Mouse (Mus musculus): ENCODE data around the gene Trf. TPM values are rescaled to one million over a fixed set of nuclear protein-coding genes. Genes with fewer than 3 reads are reported as not detected.

Trf gene
- polyA plus RNA-seq, 1 experiment from 2014 or later: 83.4 TPM

DNA sequence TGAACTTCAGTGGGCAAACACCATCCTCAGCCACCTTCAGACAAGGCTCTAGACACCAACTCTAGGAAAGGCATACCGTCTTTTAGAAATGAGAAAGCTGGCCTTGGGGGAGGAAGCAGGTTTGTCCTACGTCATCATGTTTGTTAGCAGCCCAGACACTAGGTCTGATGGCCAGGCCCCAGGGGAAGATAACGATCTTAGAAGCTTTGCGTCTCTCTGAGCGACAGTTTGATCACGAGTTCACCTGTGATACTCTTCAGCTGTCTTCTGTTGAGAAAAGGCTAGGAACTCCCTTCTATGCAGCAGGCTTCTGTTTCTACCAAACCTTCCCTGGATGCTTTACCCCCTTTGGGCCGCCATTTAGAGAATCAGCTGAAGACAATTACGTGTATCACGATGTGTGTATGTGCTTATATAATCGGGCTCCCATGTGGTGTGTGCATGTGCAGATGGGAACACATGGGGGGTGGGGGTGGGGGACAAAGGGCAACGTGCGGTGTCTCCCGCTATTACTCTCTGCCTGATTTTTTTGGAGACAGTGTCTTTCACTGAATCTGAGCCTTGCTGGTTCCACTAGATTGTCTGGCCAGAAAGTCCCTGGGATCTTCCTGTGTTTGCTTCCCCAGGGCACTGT lies 1.8 kb downstream of the Trf start:
- ATAC-seq (ENCODE audit: low FRiP score, low TSS enrichment) (no peak), DNase-seq (ENCODE audit: low spot score) (no peak)
- no peaks in the 10 kb centered on the region for H3K36me3 ChIP-seq (ENCODE audit: control insufficient read depth, insufficient read depth, low read length)
- H3K4me1 ChIP-seq (replicated peaks; ENCODE audit: control insufficient read depth, insufficient read depth): no peaks in the 10 kb centered on the region
- no peaks in the 10 kb centered on the region for H3K27me3 ChIP-seq (ENCODE audit: control insufficient read depth, insufficient read depth, low read length)
- H3K4me3 ChIP-seq (ENCODE audit: low read depth, low read length): no peak overlapping the region
- WGBS: 73% methylated on average over 13 of the region's 13 CpGs
- no peak overlapping the region for H3K9ac ChIP-seq (ENCODE audit: low read length)
- no peaks in the 10 kb centered on the region for H3K9me3 ChIP-seq (ENCODE audit: control insufficient read depth, low read length)
- H3K4me2 ChIP-seq (replicated peaks; ENCODE audit: low read depth): no peak overlapping the region
- no peak overlapping the region for H3K27ac ChIP-seq (replicated peaks)
- TF ChIP-seq CTCF (IDR thresholded peaks at IDR 0.05; ENCODE audit: low read depth) (no peak), EP300 (optimal IDR thresholded peaks at IDR 0.05) (no peak)

DNA sequence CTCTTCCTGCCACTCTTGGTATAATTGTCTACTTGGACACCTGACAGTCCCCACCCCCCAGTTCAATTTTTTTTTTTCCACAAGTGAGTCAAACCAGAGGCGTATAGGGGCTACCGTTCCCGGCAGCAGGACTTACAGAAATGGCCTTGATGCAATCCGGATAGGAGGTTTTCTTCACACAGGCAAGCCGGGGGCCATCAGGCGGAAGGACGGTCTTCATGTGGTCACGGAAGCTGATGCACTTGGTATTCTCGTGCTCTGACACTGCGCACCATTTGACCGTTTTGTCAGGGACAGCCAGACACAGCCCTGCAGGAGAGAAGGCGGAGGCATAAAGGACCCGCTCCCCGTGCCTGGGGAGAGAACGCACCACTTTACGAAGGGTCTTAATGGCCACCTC lies 2.5 kb downstream of the Trf start:
- H3K4me3 ChIP-seq (ENCODE audit: low read depth, low read length): no peak overlapping the region
- no peaks in the 10 kb centered on the region for H3K27me3 ChIP-seq (ENCODE audit: control insufficient read depth, insufficient read depth, low read length)
- H3K27ac ChIP-seq (replicated peaks): no peak overlapping the region
- no peak overlapping the region for H3K4me2 ChIP-seq (replicated peaks; ENCODE audit: low read depth)
- no peaks in the 10 kb centered on the region for H3K9me3 ChIP-seq (ENCODE audit: control insufficient read depth, low read length)
- H3K9ac ChIP-seq (ENCODE audit: low read length): no peak overlapping the region
- no peaks in the 10 kb centered on the region for H3K36me3 ChIP-seq (ENCODE audit: control insufficient read depth, insufficient read depth, low read length)
- 88% methylated on average over 16 of the region's 16 CpGs for WGBS
- ATAC-seq (ENCODE audit: low FRiP score, low TSS enrichment) (no peak), DNase-seq (ENCODE audit: low spot score) (no peak)
- TF ChIP-seq CTCF (IDR thresholded peaks at IDR 0.05; ENCODE audit: low read depth): no peak
- TF ChIP-seq EP300 (optimal IDR thresholded peaks at IDR 0.05): no peak
- no peaks in the 10 kb centered on the region for H3K4me1 ChIP-seq (replicated peaks; ENCODE audit: control insufficient read depth, insufficient read depth)

DNA sequence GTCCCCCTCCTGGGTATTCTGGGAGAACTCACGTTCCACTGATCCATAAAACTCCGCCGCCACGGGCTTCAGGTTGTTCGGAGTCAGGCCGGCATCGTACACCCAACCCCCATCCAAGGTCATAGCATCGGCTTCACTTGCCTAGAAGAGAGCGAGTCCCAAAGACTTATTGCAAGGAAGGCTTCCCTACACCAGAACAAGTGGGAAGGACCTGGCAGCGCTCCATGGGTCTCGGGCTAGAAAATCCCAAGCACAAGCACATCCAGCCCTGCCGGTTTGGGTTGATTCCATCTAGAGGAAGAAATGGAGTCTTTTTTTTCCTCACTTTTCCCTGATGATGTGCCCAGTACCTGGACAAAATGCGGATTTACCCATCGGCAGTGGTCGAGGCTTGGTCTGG lies 3.4 kb downstream of the Trf start:
- no peaks in the 10 kb centered on the region for H3K36me3 ChIP-seq (ENCODE audit: control insufficient read depth, insufficient read depth, low read length)
- no peak overlapping the region for H3K4me3 ChIP-seq (ENCODE audit: low read depth, low read length)
- DNase-seq (ENCODE audit: low spot score) (no peak), ATAC-seq (ENCODE audit: low FRiP score, low TSS enrichment) (no peak)
- H3K4me1 ChIP-seq (replicated peaks; ENCODE audit: control insufficient read depth, insufficient read depth): no peaks in the 10 kb centered on the region
- H3K27me3 ChIP-seq (ENCODE audit: control insufficient read depth, insufficient read depth, low read length): no peaks in the 10 kb centered on the region
- H3K9ac ChIP-seq (ENCODE audit: low read length): no peak overlapping the region
- no peak for TF ChIP-seq CTCF (IDR thresholded peaks at IDR 0.05; ENCODE audit: low read depth)
- no peak for TF ChIP-seq EP300 (optimal IDR thresholded peaks at IDR 0.05)
- no peak overlapping the region for H3K4me2 ChIP-seq (replicated peaks; ENCODE audit: low read depth)
- 83% methylated on average over 15 of the region's 15 CpGs for WGBS
- no peaks in the 10 kb centered on the region for H3K9me3 ChIP-seq (ENCODE audit: control insufficient read depth, low read length)
- H3K27ac ChIP-seq (replicated peaks): no peak overlapping the region

DNA sequence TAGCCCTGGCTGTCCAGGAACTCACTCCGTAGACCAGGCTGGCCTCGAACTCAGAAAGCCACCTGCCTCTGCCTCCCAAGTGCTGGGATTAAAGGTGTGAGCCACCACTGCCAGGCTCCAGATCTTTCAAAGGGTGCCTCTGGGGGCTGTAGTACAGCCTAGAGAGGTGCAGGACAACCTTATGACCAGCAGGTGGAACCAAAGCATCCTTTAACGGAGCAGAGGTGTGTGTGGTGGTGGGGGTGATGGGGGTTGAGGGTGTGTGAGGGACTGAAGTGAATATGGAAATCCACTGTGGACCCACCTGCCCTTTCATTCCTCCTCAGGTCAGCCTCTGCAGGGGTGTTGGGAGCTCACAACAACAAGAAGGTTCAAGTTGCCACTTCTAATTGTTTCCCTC lies 4.8 kb downstream of the Trf start:
- DNase-seq (ENCODE audit: low spot score) (peak; percentile 40), ATAC-seq (ENCODE audit: low FRiP score, low TSS enrichment) (no peak; the same call in 1 of the 2 replicates)
- TF ChIP-seq CTCF (IDR thresholded peaks at IDR 0.05; ENCODE audit: low read depth) (peak; percentile 77), EP300 (optimal IDR thresholded peaks at IDR 0.05) (no peak)
- no peak overlapping the region for H3K4me2 ChIP-seq (replicated peaks; ENCODE audit: low read depth)
- no peaks in the 10 kb centered on the region for H3K9me3 ChIP-seq (ENCODE audit: control insufficient read depth, low read length)
- H3K4me3 ChIP-seq (ENCODE audit: low read depth, low read length): no peak overlapping the region
- no peaks in the 10 kb centered on the region for H3K4me1 ChIP-seq (replicated peaks; ENCODE audit: control insufficient read depth, insufficient read depth)
- H3K27me3 ChIP-seq (ENCODE audit: control insufficient read depth, insufficient read depth, low read length): no peaks in the 10 kb centered on the region
- no peak overlapping the region for H3K27ac ChIP-seq (replicated peaks)
- no peaks in the 10 kb centered on the region for H3K36me3 ChIP-seq (ENCODE audit: control insufficient read depth, insufficient read depth, low read length)
- 61% methylated on average over 3 of the region's 3 CpGs for WGBS
- no peak overlapping the region for H3K9ac ChIP-seq (ENCODE audit: low read length)

DNA sequence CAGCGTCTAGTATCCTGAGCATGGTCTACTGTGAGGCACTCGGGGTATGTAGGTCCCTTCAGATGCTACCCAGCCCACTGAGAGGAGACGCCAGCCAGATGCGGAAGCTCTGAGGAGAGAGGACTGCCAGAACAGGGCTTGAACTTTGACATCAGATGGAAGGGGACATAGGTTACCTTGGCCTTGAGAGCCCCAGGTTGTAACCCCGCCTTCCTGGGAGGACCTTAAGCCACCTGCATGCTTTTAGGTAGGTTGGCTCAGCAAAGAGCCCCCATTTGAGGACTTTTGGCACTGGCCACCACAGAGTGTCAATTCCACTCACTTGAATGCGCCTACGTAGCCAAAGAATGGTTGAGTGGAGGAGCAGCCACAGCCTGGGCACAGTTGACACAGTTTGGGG lies 5.5 kb downstream of the Trf start:
- H3K4me1 ChIP-seq (replicated peaks; ENCODE audit: control insufficient read depth, insufficient read depth): no peaks in the 10 kb centered on the region
- H3K4me2 ChIP-seq (replicated peaks; ENCODE audit: low read depth): no peak overlapping the region
- no peaks in the 10 kb centered on the region for H3K36me3 ChIP-seq (ENCODE audit: control insufficient read depth, insufficient read depth, low read length)
- TF ChIP-seq EP300 (optimal IDR thresholded peaks at IDR 0.05) (no peak), CTCF (IDR thresholded peaks at IDR 0.05; ENCODE audit: low read depth) (no peak)
- DNase-seq (ENCODE audit: low spot score) (no peak), ATAC-seq (ENCODE audit: low FRiP score, low TSS enrichment) (no peak)
- no peak overlapping the region for H3K27ac ChIP-seq (replicated peaks)
- no peaks in the 10 kb centered on the region for H3K27me3 ChIP-seq (ENCODE audit: control insufficient read depth, insufficient read depth, low read length)
- no peak overlapping the region for H3K9ac ChIP-seq (ENCODE audit: low read length)
- WGBS: 88% methylated on average over 7 of the region's 7 CpGs
- H3K9me3 ChIP-seq (ENCODE audit: control insufficient read depth, low read length): no peaks in the 10 kb centered on the region
- no peak overlapping the region for H3K4me3 ChIP-seq (ENCODE audit: low read depth, low read length)

DNA sequence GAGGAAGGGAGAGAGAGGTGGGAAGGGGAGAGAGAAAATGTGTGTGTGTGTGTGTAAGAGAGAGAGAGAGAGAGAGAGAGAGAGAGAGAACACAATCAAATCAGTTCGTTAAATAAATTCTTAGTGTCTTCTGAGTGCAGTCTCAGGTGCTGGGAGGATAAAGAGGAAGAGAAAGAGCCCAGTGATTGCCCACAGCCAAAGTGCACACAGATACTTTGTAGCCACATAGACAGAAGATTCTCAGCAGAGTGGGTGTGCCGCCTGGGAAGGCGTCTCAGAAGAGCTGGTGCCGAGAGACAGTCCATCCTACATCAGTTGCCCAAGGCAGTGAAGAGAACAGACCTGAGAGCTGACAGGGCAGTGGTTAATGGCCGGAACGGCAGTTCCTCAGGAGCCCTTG lies 16.0 kb downstream of the Trf start:
- TF ChIP-seq CTCF (IDR thresholded peaks at IDR 0.05; ENCODE audit: low read depth) (no peak), EP300 (optimal IDR thresholded peaks at IDR 0.05) (no peak)

More for the DNA sequence above, 16.0 kb downstream of the Trf start:
- H3K36me3 ChIP-seq (ENCODE audit: control insufficient read depth, insufficient read depth, low read length): no peaks in the 10 kb centered on the region
- H3K4me1 ChIP-seq (replicated peaks; ENCODE audit: control insufficient read depth, insufficient read depth): no peaks in the 10 kb centered on the region
- no peak overlapping the region for H3K27ac ChIP-seq (replicated peaks)
- DNase-seq (ENCODE audit: low spot score): no peak
- H3K9ac ChIP-seq (ENCODE audit: low read length): no peak overlapping the region
- no peak overlapping the region for H3K4me3 ChIP-seq (ENCODE audit: low read depth, low read length)
- no peak overlapping the region for H3K4me2 ChIP-seq (replicated peaks; ENCODE audit: low read depth)
- 70% methylated on average over 6 of the region's 6 CpGs for WGBS
- H3K9me3 ChIP-seq (ENCODE audit: control insufficient read depth, low read length): no peaks in the 10 kb centered on the region
- no peaks in the 10 kb centered on the region for H3K27me3 ChIP-seq (ENCODE audit: control insufficient read depth, insufficient read depth, low read length)
- no peak for ATAC-seq (ENCODE audit: low FRiP score, low TSS enrichment)
